Mouse (Mus musculus): ENCODE data around the gene Lrriq3. TPM values are rescaled to one million over a fixed set of nuclear protein-coding genes. Genes with fewer than 3 reads are reported as not detected.

The Lrriq3 gene
- polyA plus RNA-seq, 1 experiment from 2014 or later: 0.51 TPM

- Histone ChIP-seq H3K4me1 (ENCODE audit: control insufficient read depth, insufficient read depth, low read length) (no peaks in the 10 kb centered on the region), H3K9ac (ENCODE audit: low read length) (no peak overlapping the region), H3K9me3 (ENCODE audit: control insufficient read depth, low read length) (no peaks in the 10 kb centered on the region), H3K27ac (replicated peaks; ENCODE audit: low read depth, low read length) (no peak overlapping the region), H3K27me3 (ENCODE audit: control insufficient read depth, insufficient read depth, low read length) (no peaks in the 10 kb centered on the region), H3K36me3 (ENCODE audit: control insufficient read depth, insufficient read depth, low read length) (no peaks in the 10 kb centered on the region), H3K4me2 (ENCODE audit: low read depth, severe bottlenecking) (no peak overlapping the region), H3K4me3 (ENCODE audit: low read depth, low read length) (no peak overlapping the region)
- DNase-seq (ENCODE audit: low spot score): no peak
- ATAC-seq (ENCODE audit: insufficient number of reproducible peaks, low FRiP score, low TSS enrichment, low read depth): no peak
- 84% methylated on average over 4 of the region's 4 CpGs for WGBS
Measured at GRCm38 (mm10) chr3:155077908-155078307, 15.3 kb upstream of the Lrriq3 start.

- Histone ChIP-seq H3K4me1 (ENCODE audit: control insufficient read depth, insufficient read depth, low read length) (no peaks in the 10 kb centered on the region), H3K27ac (replicated peaks; ENCODE audit: low read depth, low read length) (no peak overlapping the region), H3K36me3 (ENCODE audit: control insufficient read depth, insufficient read depth, low read length) (peaks cover 3% of the 10 kb centered on the region; the same call in 1 of the 2 replicates), H3K27me3 (ENCODE audit: control insufficient read depth, insufficient read depth, low read length) (no peaks in the 10 kb centered on the region), H3K9ac (ENCODE audit: low read length) (no peak overlapping the region), H3K9me3 (ENCODE audit: control insufficient read depth, low read length) (no peaks in the 10 kb centered on the region), H3K4me2 (ENCODE audit: low read depth, severe bottlenecking) (peak overlapping the region; percentile 48; the same call in 1 of the 2 replicates), H3K4me3 (ENCODE audit: low read depth, low read length) (no peak overlapping the region; the same call in 1 of the 2 replicates)
- WGBS: 91% methylated on average over 6 of the region's 6 CpGs
- DNase-seq (ENCODE audit: low spot score) (no peak), ATAC-seq (ENCODE audit: insufficient number of reproducible peaks, low FRiP score, low TSS enrichment, low read depth) (no peak)
Measured at GRCm38 (mm10) chr3:155092081-155092480, 1.2 kb upstream of the Lrriq3 start.

GRCm38 (mm10) chr3:155099266-155099665 lies 6.0 kb downstream of the Lrriq3 start:
- 89% methylated on average over 1 of the region's 1 CpGs for WGBS
- Histone ChIP-seq H3K27ac (replicated peaks; ENCODE audit: low read depth, low read length) (no peak overlapping the region), H3K4me3 (ENCODE audit: low read depth, low read length) (no peak overlapping the region), H3K9ac (ENCODE audit: low read length) (no peak overlapping the region), H3K9me3 (ENCODE audit: control insufficient read depth, low read length) (no peaks in the 10 kb centered on the region), H3K4me2 (ENCODE audit: low read depth, severe bottlenecking) (no peak overlapping the region), H3K27me3 (ENCODE audit: control insufficient read depth, insufficient read depth, low read length) (no peaks in the 10 kb centered on the region), H3K4me1 (ENCODE audit: control insufficient read depth, insufficient read depth, low read length) (no peaks in the 10 kb centered on the region), H3K36me3 (ENCODE audit: control insufficient read depth, insufficient read depth, low read length) (no peaks in the 10 kb centered on the region)
- DNase-seq (ENCODE audit: low spot score): no peak
- ATAC-seq (ENCODE audit: insufficient number of reproducible peaks, low FRiP score, low TSS enrichment, low read depth): no peak

GRCm38 (mm10) chr3:155105957-155106356 lies 12.7 kb downstream of the Lrriq3 start:
- Histone ChIP-seq H3K4me3 (ENCODE audit: low read depth, low read length) (no peak overlapping the region), H3K9ac (ENCODE audit: low read length) (no peak overlapping the region), H3K36me3 (ENCODE audit: control insufficient read depth, insufficient read depth, low read length) (no peaks in the 10 kb centered on the region), H3K27me3 (ENCODE audit: control insufficient read depth, insufficient read depth, low read length) (no peaks in the 10 kb centered on the region), H3K4me2 (ENCODE audit: low read depth, severe bottlenecking) (no peak overlapping the region), H3K9me3 (ENCODE audit: control insufficient read depth, low read length) (no peaks in the 10 kb centered on the region), H3K27ac (replicated peaks; ENCODE audit: low read depth, low read length) (no peak overlapping the region), H3K4me1 (ENCODE audit: control insufficient read depth, insufficient read depth, low read length) (no peaks in the 10 kb centered on the region)
- WGBS: 83% methylated on average over 1 of the region's 1 CpGs
- no peak for DNase-seq (ENCODE audit: low spot score)
- ATAC-seq (ENCODE audit: insufficient number of reproducible peaks, low FRiP score, low TSS enrichment, low read depth): no peak

GRCm38 (mm10) chr3:155137737-155138136 lies 44.5 kb downstream of the Lrriq3 start:
- Histone ChIP-seq H3K27me3 (ENCODE audit: control insufficient read depth, insufficient read depth, low read length) (no peaks in the 10 kb centered on the region), H3K4me1 (ENCODE audit: control insufficient read depth, insufficient read depth, low read length) (no peaks in the 10 kb centered on the region), H3K4me2 (ENCODE audit: low read depth, severe bottlenecking) (no peak overlapping the region), H3K36me3 (ENCODE audit: control insufficient read depth, insufficient read depth, low read length) (no peaks in the 10 kb centered on the region), H3K4me3 (ENCODE audit: low read depth, low read length) (no peak overlapping the region), H3K27ac (replicated peaks; ENCODE audit: low read depth, low read length) (no peak overlapping the region), H3K9ac (ENCODE audit: low read length) (no peak overlapping the region), H3K9me3 (ENCODE audit: control insufficient read depth, low read length) (no peaks in the 10 kb centered on the region)
- WGBS: 88% methylated on average over 5 of the region's 5 CpGs
- DNase-seq (ENCODE audit: low spot score) (no peak), ATAC-seq (ENCODE audit: insufficient number of reproducible peaks, low FRiP score, low TSS enrichment, low read depth) (no peak)

GRCm38 (mm10) chr3:155141047-155141446 lies 47.8 kb downstream of the Lrriq3 start:
- 92% methylated on average over 11 of the region's 11 CpGs for WGBS
- Histone ChIP-seq H3K4me1 (ENCODE audit: control insufficient read depth, insufficient read depth, low read length) (no peaks in the 10 kb centered on the region), H3K9ac (ENCODE audit: low read length) (no peak overlapping the region), H3K9me3 (ENCODE audit: control insufficient read depth, low read length) (no peaks in the 10 kb centered on the region), H3K36me3 (ENCODE audit: control insufficient read depth, insufficient read depth, low read length) (no peaks in the 10 kb centered on the region), H3K4me2 (ENCODE audit: low read depth, severe bottlenecking) (no peak overlapping the region), H3K27ac (replicated peaks; ENCODE audit: low read depth, low read length) (no peak overlapping the region), H3K4me3 (ENCODE audit: low read depth, low read length) (no peak overlapping the region), H3K27me3 (ENCODE audit: control insufficient read depth, insufficient read depth, low read length) (no peaks in the 10 kb centered on the region)
- no peak for DNase-seq (ENCODE audit: low spot score)
- no peak for ATAC-seq (ENCODE audit: insufficient number of reproducible peaks, low FRiP score, low TSS enrichment, low read depth)

- Histone ChIP-seq H3K4me3 (ENCODE audit: low read depth, low read length) (no peak overlapping the region), H3K27me3 (ENCODE audit: control insufficient read depth, insufficient read depth, low read length) (no peaks in the 10 kb centered on the region), H3K36me3 (ENCODE audit: control insufficient read depth, insufficient read depth, low read length) (no peaks in the 10 kb centered on the region), H3K4me1 (ENCODE audit: control insufficient read depth, insufficient read depth, low read length) (no peaks in the 10 kb centered on the region), H3K9me3 (ENCODE audit: control insufficient read depth, low read length) (no peaks in the 10 kb centered on the region), H3K4me2 (ENCODE audit: low read depth, severe bottlenecking) (no peak overlapping the region), H3K9ac (ENCODE audit: low read length) (no peak overlapping the region), H3K27ac (replicated peaks; ENCODE audit: low read depth, low read length) (no peak overlapping the region)
- 64% methylated on average over 1 of the region's 1 CpGs for WGBS
- no peak for ATAC-seq (ENCODE audit: insufficient number of reproducible peaks, low FRiP score, low TSS enrichment, low read depth)
- DNase-seq (ENCODE audit: low spot score): no peak
Measured at GRCm38 (mm10) chr3:155144368-155144767, 51.1 kb downstream of the Lrriq3 start.

- no peak overlapping the region for H3K4me3 ChIP-seq (ENCODE audit: low read depth, low read length)
- H3K9me3 ChIP-seq (ENCODE audit: control insufficient read depth, low read length): no peaks in the 10 kb centered on the region
- no peaks in the 10 kb centered on the region for H3K4me1 ChIP-seq (ENCODE audit: control insufficient read depth, insufficient read depth, low read length)
- no peak overlapping the region for H3K9ac ChIP-seq (ENCODE audit: low read length)
- no peak for DNase-seq (ENCODE audit: low spot score)
- no peaks in the 10 kb centered on the region for H3K36me3 ChIP-seq (ENCODE audit: control insufficient read depth, insufficient read depth, low read length)
- no peaks in the 10 kb centered on the region for H3K27me3 ChIP-seq (ENCODE audit: control insufficient read depth, insufficient read depth, low read length)
- ATAC-seq (ENCODE audit: insufficient number of reproducible peaks, low FRiP score, low TSS enrichment, low read depth): no peak
- H3K27ac ChIP-seq (replicated peaks; ENCODE audit: low read depth, low read length): no peak overlapping the region
- H3K4me2 ChIP-seq (ENCODE audit: low read depth, severe bottlenecking): no peak overlapping the region
Measured at GRCm38 (mm10) chr3:155161842-155162241, 68.6 kb downstream of the Lrriq3 start.

- DNase-seq (ENCODE audit: low spot score) (no peak), ATAC-seq (ENCODE audit: insufficient number of reproducible peaks, low FRiP score, low TSS enrichment, low read depth) (no peak)
- 81% methylated on average over 3 of the region's 3 CpGs for WGBS
- H3K36me3 ChIP-seq (ENCODE audit: control insufficient read depth, insufficient read depth, low read length): no peaks in the 10 kb centered on the region
- H3K9me3 ChIP-seq (ENCODE audit: control insufficient read depth, low read length): no peaks in the 10 kb centered on the region
- H3K9ac ChIP-seq (ENCODE audit: low read length): no peak overlapping the region
- H3K4me1 ChIP-seq (ENCODE audit: control insufficient read depth, insufficient read depth, low read length): no peaks in the 10 kb centered on the region
- H3K4me2 ChIP-seq (ENCODE audit: low read depth, severe bottlenecking): no peak overlapping the region
- H3K27me3 ChIP-seq (ENCODE audit: control insufficient read depth, insufficient read depth, low read length): no peaks in the 10 kb centered on the region
- H3K27ac ChIP-seq (replicated peaks; ENCODE audit: low read depth, low read length): no peak overlapping the region
- no peak overlapping the region for H3K4me3 ChIP-seq (ENCODE audit: low read depth, low read length)
Measured at GRCm38 (mm10) chr3:155180303-155180902, 87.2 kb downstream of the Lrriq3 start.

All from limb, embryonic 11.5 days (tissue).